Mouse (Mus musculus) small intestine, adult 2 months (tissue): ENCODE measurements around the gene Spns2. TPM values are rescaled to one million over a fixed set of nuclear protein-coding genes. Genes with fewer than 3 reads are reported as not detected.

Experiments used
- H3K27ac ChIP-seq: fragments of 200-500 bp; 2 replicates; pipeline ENCODE4 v1.5.1; 2012; ENCODE audit warnings: low read depth, low read length, control low read depth, inconsistent platforms; ENCODE audit not compliant: insufficient read depth
- H3K27me3 ChIP-seq: fragments of 200-500 bp; 2 replicates; pipeline ENCODE4 v1.6.1; 2012; ENCODE audit warnings: mild to moderate bottlenecking, moderate library complexity, low read length, inconsistent platforms; ENCODE audit not compliant: control insufficient read depth, insufficient read depth
- H3K36me3 ChIP-seq: fragments of 200-500 bp; 2 replicates; pipeline ENCODE4 v1.6.1; 2012; ENCODE audit warnings: mild to moderate bottlenecking, low read length, control low read depth, inconsistent platforms; ENCODE audit not compliant: control insufficient read depth, insufficient read depth
- H3K4me1 ChIP-seq: fragments of 200-500 bp; 2 replicates; pipeline ENCODE4 v1.6.1; 2012; ENCODE audit warnings: low read length, inconsistent platforms, mixed read lengths; ENCODE audit not compliant: control insufficient read depth, insufficient read depth, insufficient read length
- H3K4me3 ChIP-seq: fragments of 200-500 bp; 2 replicates; pipeline ENCODE4 v1.5.1; 2012; ENCODE audit warnings: low read depth, mild to moderate bottlenecking, control low read depth, inconsistent platforms, low read length, moderate library complexity
- CTCF ChIP-seq: fragments of 200-500 bp; IDR thresholded peaks from 2 replicates; pipeline ENCODE4 v1.5.1; 2012; ENCODE audit warnings: low read depth, mild to moderate bottlenecking, control low read depth, inconsistent platforms, low read length, moderate library complexity, mixed read lengths; ENCODE audit not compliant: insufficient replicate concordance, insufficient read length; ENCODE audit errors: extremely low read depth
- POLR2A ChIP-seq: fragments of 200-500 bp; IDR thresholded peaks from 2 replicates; pipeline ENCODE4 v1.6.1; 2012; ENCODE audit warnings: low read depth, mild to moderate bottlenecking, control low read depth, inconsistent platforms, low read length, moderate library complexity
- WGBS: fragments of 180-500 bp; shearing (Covaris S2); methylation state at CpG from one replicate; pipeline ENCODE4 v1.1.7; 2018; 5-methylcytosine and 5-hydroxymethylcytosine counted together
- polyA plus RNA-seq: library from polyadenylated mRNA; depleted of rRNA; stranded (reverse); fragments of >200 nt; gene quantifications from 2 replicates; pipeline ENCODE4 v1.2.3, GENCODE M21; 2012; rRNA removed

The Spns2 gene
- polyA plus RNA-seq, 1 experiment = 77.7 TPM

DNA sequence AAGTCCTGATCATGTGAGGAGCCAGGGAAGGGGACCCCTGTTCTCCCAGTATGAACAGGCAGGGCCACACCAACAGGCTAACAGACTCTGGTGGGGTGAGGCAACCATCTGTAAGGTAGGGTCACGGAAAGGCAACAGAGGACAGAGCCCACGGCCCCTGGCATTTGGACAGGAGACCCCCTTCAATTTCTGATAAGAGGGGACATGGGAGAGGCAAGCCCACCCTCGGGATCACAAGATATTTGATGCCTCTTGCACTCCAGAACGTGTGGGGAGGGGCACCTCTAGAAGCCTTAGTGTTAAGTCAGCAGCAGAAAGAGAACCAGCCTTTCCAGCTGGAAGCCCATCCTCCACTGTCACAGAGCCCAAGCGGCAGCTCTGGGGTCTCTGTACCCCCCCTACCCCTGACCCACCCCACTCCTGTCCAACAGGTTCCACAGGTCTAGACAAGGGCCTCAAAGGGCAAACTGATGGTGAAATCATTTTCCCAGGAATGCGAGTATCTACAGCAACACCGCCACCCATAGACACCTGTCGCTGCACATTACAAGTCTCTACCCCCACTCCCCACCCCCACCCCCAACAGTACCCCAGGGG, 83.5 kb downstream of the Spns2 start:
- 47% methylated on average over 8 of the region's 8 CpGs for WGBS

DNA sequence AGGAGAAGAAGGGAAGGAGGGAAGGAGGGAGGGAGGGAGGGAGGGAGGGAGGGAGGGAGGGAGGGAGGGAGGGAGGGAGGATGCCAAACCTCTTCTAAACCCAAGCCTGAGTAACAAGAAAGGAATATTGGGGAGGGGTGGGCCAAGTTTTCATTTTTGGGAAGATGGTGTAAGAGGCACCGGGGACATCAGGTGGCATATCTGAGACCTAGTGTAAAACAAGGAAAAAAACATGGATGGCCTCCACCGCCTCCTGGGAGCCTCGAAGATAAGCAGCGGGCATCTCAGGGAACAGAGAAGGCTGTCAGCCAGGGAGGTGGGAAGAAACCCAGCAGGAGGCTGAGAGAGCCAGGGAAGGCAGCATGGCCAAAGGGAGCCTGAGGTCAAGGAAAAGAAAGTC, 84.2 kb downstream of the Spns2 start:
- no peak overlapping the region for H3K4me3 ChIP-seq
- peaks cover 3% of the 10 kb centered on the region; the same call in 1 of the 2 replicates for H3K4me1 ChIP-seq
- no peaks in the 10 kb centered on the region for H3K36me3 ChIP-seq
- no peak overlapping the region for H3K27ac ChIP-seq
- no peak for TF ChIP-seq CTCF
- TF ChIP-seq POLR2A = no peak
- WGBS = 60% methylated on average over 4 of the region's 4 CpGs
- no peaks in the 10 kb centered on the region for H3K27me3 ChIP-seq

More for the DNA sequence above, 83.5 kb downstream of the Spns2 start:
- Histone ChIP-seq H3K4me3 (no peak overlapping the region), H3K27ac (no peak overlapping the region), H3K36me3 (no peaks in the 10 kb centered on the region), H3K27me3 (no peaks in the 10 kb centered on the region), H3K4me1 (peaks cover 6% of the 10 kb centered on the region; the same call in 1 of the 2 replicates)
- TF ChIP-seq POLR2A (no peak), CTCF (no peak)

DNA sequence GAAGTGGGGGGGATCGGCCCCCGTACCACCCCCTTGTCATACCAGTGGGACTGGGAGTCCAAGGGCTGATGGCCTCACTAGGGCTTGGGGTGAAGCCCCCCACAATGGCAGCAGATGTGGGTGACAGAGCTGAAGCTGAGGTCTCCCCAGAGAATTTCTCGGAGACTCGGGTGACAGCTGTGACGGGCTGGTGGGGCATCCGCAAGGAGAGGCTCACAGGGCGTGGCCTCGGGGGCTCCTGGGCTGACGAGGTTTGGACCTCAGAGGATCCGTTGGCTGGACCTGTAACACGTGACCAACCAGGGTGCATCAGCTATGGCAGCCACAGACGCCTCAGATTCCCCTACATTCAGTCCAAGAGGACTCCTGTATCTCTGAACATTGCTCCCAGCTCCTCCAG, 86.7 kb downstream of the Spns2 start:
- TF ChIP-seq POLR2A (no peak), CTCF (no peak)
- no peak overlapping the region for H3K4me3 ChIP-seq
- 87% methylated on average over 12 of the region's 12 CpGs for WGBS

DNA sequence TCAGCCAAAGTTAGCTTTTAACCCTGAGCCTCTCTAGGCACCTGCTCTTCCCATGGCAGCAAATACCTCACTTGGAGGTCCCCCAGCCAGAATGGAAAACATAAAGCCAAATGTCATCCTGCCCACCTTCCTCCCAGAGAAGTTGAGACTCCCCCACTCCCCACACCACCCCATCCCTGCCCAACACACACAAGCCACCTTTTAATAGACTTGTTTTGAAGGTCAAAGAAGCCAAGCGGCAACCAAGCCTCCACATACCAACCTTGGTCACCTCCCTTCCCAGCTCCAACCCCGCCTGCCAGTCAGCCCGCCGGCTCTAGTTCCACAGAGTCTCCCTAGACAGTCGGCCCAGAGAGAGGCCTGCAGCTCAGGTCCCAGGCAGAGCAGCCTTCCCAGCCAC, 87.7 kb downstream of the Spns2 start:
- H3K27ac ChIP-seq = no peak overlapping the region
- H3K4me1 ChIP-seq = no peaks in the 10 kb centered on the region
- H3K27me3 ChIP-seq = no peaks in the 10 kb centered on the region
- H3K36me3 ChIP-seq = no peaks in the 10 kb centered on the region
- TF ChIP-seq CTCF (no peak), POLR2A (no peak)
- 77% methylated on average over 5 of the region's 5 CpGs for WGBS
- H3K4me3 ChIP-seq = no peak overlapping the region

More for the DNA sequence above, 86.7 kb downstream of the Spns2 start:
- no peaks in the 10 kb centered on the region for H3K27me3 ChIP-seq
- H3K36me3 ChIP-seq = no peaks in the 10 kb centered on the region
- no peaks in the 10 kb centered on the region for H3K4me1 ChIP-seq
- H3K27ac ChIP-seq = no peak overlapping the region

Other genes with a start within 250 kb of the Spns2 start
- gene Slc13a5, start 222.7 kb downstream of the Spns2 start, polyA plus RNA-seq = not detected in 2 replicates
- gene Xaf1, start 188.3 kb downstream of the Spns2 start, polyA plus RNA-seq = 7.6 and 28.3 TPM in 2 replicates
- gene Fbxo39, start 175.5 kb downstream of the Spns2 start, polyA plus RNA-seq = not detected in 2 replicates
- gene Tekt1, start 127.5 kb downstream of the Spns2 start, polyA plus RNA-seq = not detected in 2 replicates
- 2.9 and 3.6 TPM in 2 replicates for gene Smtnl2, start 78.2 kb downstream of the Spns2 start, polyA plus RNA-seq
- gene Ggt6, start 54.4 kb downstream of the Spns2 start, polyA plus RNA-seq = 20.2 and 60.1 TPM in 2 replicates
- 17.6 and 25.0 TPM in 2 replicates for gene Mybbp1a, start 48.5 kb downstream of the Spns2 start, polyA plus RNA-seq
- 2.2 and 8.5 TPM in 2 replicates for gene Spns3, start 60.6 kb upstream of the Spns2 start, polyA plus RNA-seq
- gene Ube2g1, start 117.4 kb upstream of the Spns2 start, polyA plus RNA-seq = 5.9 and 8.9 TPM in 2 replicates
- gene Ankfy1, start 200.1 kb upstream of the Spns2 start, polyA plus RNA-seq = 10.9 and 28.7 TPM in 2 replicates